Mouse (Mus musculus) embryonic facial prominence, embryonic 10.5 days (tissue): ENCODE data around the gene Arid1b. TPM values are rescaled to one million over a fixed set of nuclear protein-coding genes. Genes with fewer than 3 reads are reported as not detected.

Source experiments
- DNase-seq: peaks from one replicate; pipeline ENCODE4 v3.0.0-alpha.2; 2017; ENCODE audit warnings: low spot score
- H3K27ac ChIP-seq: fragments of 300-500 bp; sonication (generic); replicated peaks from 2 replicates; pipeline ENCODE4 v1.5.1; 2016; ENCODE audit warnings: mild to moderate bottlenecking
- H3K27me3 ChIP-seq: fragments of 300-500 bp; sonication (generic); replicated peaks from 2 replicates; pipeline ENCODE4 v1.6.1; 2016; ENCODE audit warnings: low read depth, mild to moderate bottlenecking; ENCODE audit not compliant: poor library complexity, severe bottlenecking
- H3K36me3 ChIP-seq: fragments of 300-500 bp; sonication (generic); replicated peaks from 2 replicates; pipeline ENCODE4 v1.6.1; 2016; ENCODE audit warnings: mild to moderate bottlenecking, moderate library complexity
- H3K4me1 ChIP-seq: fragments of 300-500 bp; sonication (generic); 2 replicates; pipeline ENCODE4 v1.6.1; 2016
- H3K4me3 ChIP-seq: fragments of 300-500 bp; sonication (generic); 2 replicates; pipeline ENCODE4 v1.5.1; 2016; ENCODE audit warnings: mild to moderate bottlenecking, moderate library complexity
- H3K9me3 ChIP-seq: fragments of 300-500 bp; sonication (generic); 2 replicates; pipeline ENCODE4 v1.6.1; 2016; ENCODE audit warnings: mild to moderate bottlenecking
- WGBS: fragments of 180-500 bp; shearing (Covaris S2); methylation state at CpG from one replicate; pipeline ENCODE4 v1.1.7; 2016; 5-methylcytosine and 5-hydroxymethylcytosine counted together
- polyA plus RNA-seq: library from polyadenylated mRNA; unstranded; fragments of >200 nt; fragmentation: Nextera tagmentation; extraction: Ambion mirVana; gene quantifications from 2 replicates; pipeline ENCODE4 v1.2.1, GENCODE M21; 2016

The Arid1b gene
- polyA plus RNA-seq, 1 experiment from 2014 or later, result 12.4 TPM

GRCm38 (mm10) chr17:5247737-5248136, 253.6 kb downstream of the Arid1b start:
- no peak for DNase-seq
- WGBS, result 92% methylated on average over 15 of the region's 15 CpGs
- Histone ChIP-seq H3K4me1 (peaks cover 25% of the 10 kb centered on the region), H3K9me3 (no peaks in the 10 kb centered on the region), H3K4me3 (no peak overlapping the region), H3K36me3 (peaks cover 39% of the 10 kb centered on the region), H3K27ac (no peak overlapping the region), H3K27me3 (no peaks in the 10 kb centered on the region)

DNA sequence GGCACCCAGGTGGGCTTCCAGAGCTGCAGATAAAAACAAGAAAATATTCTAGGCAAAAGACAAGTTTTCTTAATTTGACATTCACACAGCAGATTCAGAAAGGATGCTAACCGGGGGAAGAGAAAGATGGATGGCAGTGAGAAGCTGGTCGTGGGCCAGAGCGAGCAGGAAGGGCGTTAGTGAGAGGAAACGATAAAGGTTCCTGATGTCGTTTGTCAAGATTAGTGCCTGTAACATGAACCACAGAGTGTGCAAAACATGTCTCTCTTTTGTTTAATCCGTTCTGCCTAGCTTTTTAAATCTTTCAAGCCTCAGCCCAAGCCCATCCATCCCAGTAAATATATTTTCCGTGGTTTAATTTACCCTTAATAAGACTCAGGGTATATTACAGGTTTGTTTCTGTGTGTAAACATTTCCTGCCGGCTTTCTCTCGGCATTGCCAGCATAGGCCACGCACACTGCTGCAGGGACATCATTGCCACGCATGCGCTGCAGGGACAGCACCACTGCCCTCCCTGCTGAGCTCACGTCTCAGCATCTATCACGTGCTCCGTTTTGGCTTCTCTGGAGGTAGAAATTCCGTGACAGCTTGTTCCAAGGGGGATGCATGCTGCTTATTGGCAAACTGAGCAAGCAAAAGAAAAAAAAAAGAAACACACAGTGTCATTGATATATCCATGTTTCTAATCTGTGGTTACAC, 255.0 kb downstream of the Arid1b start:
- Histone ChIP-seq H3K27ac (no peak overlapping the region), H3K27me3 (no peaks in the 10 kb centered on the region), H3K36me3 (peaks cover 39% of the 10 kb centered on the region), H3K4me1 (peaks cover 25% of the 10 kb centered on the region), H3K9me3 (no peaks in the 10 kb centered on the region), H3K4me3 (no peak overlapping the region)
- WGBS, result 75% methylated on average over 17 of the region's 17 CpGs
- DNase-seq, result no peak

DNA sequence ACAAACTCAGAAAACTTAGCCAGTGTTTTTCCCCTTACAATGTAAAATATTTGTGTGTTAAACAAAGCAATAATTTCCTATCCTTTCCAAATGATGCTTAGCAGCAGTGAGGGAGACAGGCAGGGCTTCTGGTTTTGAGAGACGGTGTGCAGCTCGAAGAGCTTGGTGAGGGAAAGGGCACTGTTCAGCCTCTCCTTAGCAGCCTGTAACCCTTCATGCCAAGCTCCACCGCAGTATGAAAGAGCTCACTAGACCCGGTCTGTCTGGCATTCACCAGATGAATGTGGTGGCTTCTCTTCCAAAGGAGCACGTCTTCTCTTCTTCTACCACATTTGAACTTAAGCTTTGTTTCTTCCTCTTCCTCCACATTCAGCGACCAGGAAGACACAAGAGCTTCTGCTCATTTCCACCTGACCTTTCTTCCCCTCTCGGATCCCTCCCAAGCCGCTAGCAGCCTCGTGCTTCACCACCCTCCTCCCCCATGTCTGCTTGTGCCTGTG, 255.6 kb downstream of the Arid1b start:
- Histone ChIP-seq H3K27ac (no peak overlapping the region), H3K4me1 (peaks cover 30% of the 10 kb centered on the region), H3K4me3 (no peak overlapping the region), H3K27me3 (no peaks in the 10 kb centered on the region), H3K36me3 (peaks cover 39% of the 10 kb centered on the region), H3K9me3 (no peaks in the 10 kb centered on the region)
- 83% methylated on average over 9 of the region's 9 CpGs for WGBS
- DNase-seq, result no peak

- no peaks in the 10 kb centered on the region for H3K27me3 ChIP-seq
- H3K4me1 ChIP-seq, result peaks cover 28% of the 10 kb centered on the region
- DNase-seq, result peak; percentile 76
- H3K4me3 ChIP-seq, result no peak overlapping the region
- H3K9me3 ChIP-seq, result no peaks in the 10 kb centered on the region
- peak overlapping the region; percentile 31 for H3K27ac ChIP-seq
- H3K36me3 ChIP-seq, result peaks cover 23% of the 10 kb centered on the region; the same call in 1 of the 2 replicates
- WGBS, result 31% methylated on average over 3 of the region's 3 CpGs
These were observed 258.3 kb downstream of the Arid1b start for GRCm38 (mm10) chr17:5252436-5252835.

- Histone ChIP-seq H3K27me3 (no peaks in the 10 kb centered on the region), H3K36me3 (peaks cover 17% of the 10 kb centered on the region; the same call in 1 of the 2 replicates), H3K4me3 (no peak overlapping the region), H3K4me1 (peaks cover 13% of the 10 kb centered on the region), H3K27ac (no peak overlapping the region), H3K9me3 (no peaks in the 10 kb centered on the region)
- WGBS, result 67% methylated on average over 16 of the region's 16 CpGs
- no peak for DNase-seq
These were observed 260.8 kb downstream of the Arid1b start for GRCm38 (mm10) chr17:5254717-5255617.

- Histone ChIP-seq H3K27me3 (no peaks in the 10 kb centered on the region), H3K9me3 (no peaks in the 10 kb centered on the region), H3K27ac (no peak overlapping the region), H3K4me1 (peaks cover 13% of the 10 kb centered on the region), H3K36me3 (peaks cover 10% of the 10 kb centered on the region; the same call in 1 of the 2 replicates), H3K4me3 (no peak overlapping the region)
- DNase-seq, result no peak
- 87% methylated on average over 2 of the region's 2 CpGs for WGBS
These were observed 261.4 kb downstream of the Arid1b start for GRCm38 (mm10) chr17:5255618-5255933.

- no peak overlapping the region for H3K27ac ChIP-seq
- peaks cover 13% of the 10 kb centered on the region for H3K4me1 ChIP-seq
- H3K4me3 ChIP-seq, result no peak overlapping the region
- H3K36me3 ChIP-seq, result peaks cover 5% of the 10 kb centered on the region
- DNase-seq, result no peak
- no peaks in the 10 kb centered on the region for H3K27me3 ChIP-seq
- no peaks in the 10 kb centered on the region for H3K9me3 ChIP-seq
- 67% methylated on average over 9 of the region's 9 CpGs for WGBS
These were observed 264.8 kb downstream of the Arid1b start for GRCm38 (mm10) chr17:5258978-5259377.

- H3K4me3 ChIP-seq, result no peak overlapping the region
- 93% methylated on average over 8 of the region's 8 CpGs for WGBS
- H3K4me1 ChIP-seq, result peaks cover 8% of the 10 kb centered on the region; the same call in 1 of the 2 replicates
- DNase-seq, result no peak
- H3K9me3 ChIP-seq, result no peaks in the 10 kb centered on the region
- H3K27me3 ChIP-seq, result no peaks in the 10 kb centered on the region
- peaks cover 20% of the 10 kb centered on the region for H3K36me3 ChIP-seq
- H3K27ac ChIP-seq, result no peak overlapping the region
These were observed 267.1 kb downstream of the Arid1b start for GRCm38 (mm10) chr17:5261131-5261651.

DNA sequence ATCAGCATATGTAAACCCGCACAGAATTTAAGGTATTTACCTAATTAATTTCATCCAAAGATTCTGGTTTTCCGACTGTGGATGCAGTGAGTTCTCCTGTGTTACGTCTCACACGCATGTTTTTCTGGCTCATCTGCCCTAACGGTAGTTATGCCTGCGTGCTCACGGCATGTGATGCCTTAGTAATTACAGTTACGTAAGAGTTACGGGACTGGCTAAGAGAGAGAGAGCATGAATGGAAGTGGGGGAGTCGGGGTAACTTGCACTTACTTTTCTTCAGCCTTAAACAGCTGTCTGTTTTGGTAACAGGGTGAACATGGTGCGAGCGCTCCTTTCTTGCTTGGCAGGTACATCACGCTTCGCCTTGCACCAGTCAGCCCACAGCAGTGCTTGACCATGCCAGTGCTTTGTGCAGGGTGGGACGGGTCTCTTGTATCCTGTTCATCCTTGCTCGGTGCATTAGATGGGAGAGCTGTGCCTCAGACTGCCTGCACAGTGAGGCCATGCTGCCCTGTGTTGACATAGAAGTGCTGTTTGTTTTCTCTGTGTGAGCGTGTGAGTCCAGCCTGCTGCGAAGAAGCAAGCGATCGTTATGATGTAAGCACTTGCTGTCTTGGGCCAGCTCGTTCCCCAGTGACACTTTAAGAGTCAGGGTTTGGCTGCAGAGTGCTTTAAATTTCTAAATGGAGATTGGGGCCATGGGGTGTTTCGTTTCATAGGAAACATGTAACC, 267.9 kb downstream of the Arid1b start:
- Histone ChIP-seq H3K27me3 (no peaks in the 10 kb centered on the region), H3K9me3 (no peaks in the 10 kb centered on the region), H3K4me1 (peaks cover 8% of the 10 kb centered on the region; the same call in 1 of the 2 replicates), H3K4me3 (no peak overlapping the region), H3K36me3 (peaks cover 27% of the 10 kb centered on the region), H3K27ac (no peak overlapping the region)
- WGBS, result 81% methylated on average over 22 of the region's 22 CpGs
- DNase-seq, result no peak

DNA sequence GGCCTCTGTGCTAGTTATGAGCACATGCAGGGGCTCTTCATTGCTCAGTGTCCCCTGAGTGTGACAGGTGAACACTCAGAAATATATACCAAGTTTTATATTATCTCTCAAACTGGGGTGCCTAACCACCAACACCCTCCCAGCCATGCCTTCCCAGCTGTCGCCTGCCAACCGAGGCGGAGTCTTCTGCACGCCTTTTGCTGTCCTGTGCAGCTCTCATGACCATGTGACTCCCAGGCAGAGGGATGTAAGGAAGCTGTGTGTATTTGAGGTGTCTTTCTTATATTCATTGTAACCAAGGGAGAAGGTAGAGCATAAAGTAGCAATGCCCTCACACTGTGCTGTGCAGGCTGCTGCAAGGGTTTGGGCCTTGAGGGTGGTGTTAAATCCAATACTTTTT, 268.7 kb downstream of the Arid1b start:
- Histone ChIP-seq H3K36me3 (peaks cover 32% of the 10 kb centered on the region), H3K27ac (no peak overlapping the region), H3K27me3 (no peaks in the 10 kb centered on the region), H3K4me1 (peaks cover 6% of the 10 kb centered on the region; the same call in 1 of the 2 replicates), H3K4me3 (no peak overlapping the region), H3K9me3 (no peaks in the 10 kb centered on the region)
- WGBS, result 84% methylated on average over 4 of the region's 4 CpGs
- no peak for DNase-seq

GRCm38 (mm10) chr17:5264783-5265182, 270.7 kb downstream of the Arid1b start:
- Histone ChIP-seq H3K4me1 (peaks cover 3% of the 10 kb centered on the region; the same call in 1 of the 2 replicates), H3K4me3 (no peak overlapping the region), H3K27me3 (no peaks in the 10 kb centered on the region), H3K9me3 (no peaks in the 10 kb centered on the region), H3K27ac (no peak overlapping the region), H3K36me3 (peaks cover 49% of the 10 kb centered on the region)
- DNase-seq, result no peak
- WGBS, result 93% methylated on average over 3 of the region's 3 CpGs

GRCm38 (mm10) chr17:5265615-5266014, 271.5 kb downstream of the Arid1b start:
- H3K27ac ChIP-seq, result no peak overlapping the region
- peaks cover 55% of the 10 kb centered on the region for H3K36me3 ChIP-seq
- H3K9me3 ChIP-seq, result no peaks in the 10 kb centered on the region
- whole genome bisulfite sequencing, result 92% methylated on average over 6 of the region's 6 CpGs
- no peak overlapping the region for H3K4me3 ChIP-seq
- H3K27me3 ChIP-seq, result no peaks in the 10 kb centered on the region
- DNase-seq, result no peak
- peaks cover 3% of the 10 kb centered on the region; the same call in 1 of the 2 replicates for H3K4me1 ChIP-seq
